Mouse (Mus musculus): ENCODE results near the gene Gm773.

DNA sequence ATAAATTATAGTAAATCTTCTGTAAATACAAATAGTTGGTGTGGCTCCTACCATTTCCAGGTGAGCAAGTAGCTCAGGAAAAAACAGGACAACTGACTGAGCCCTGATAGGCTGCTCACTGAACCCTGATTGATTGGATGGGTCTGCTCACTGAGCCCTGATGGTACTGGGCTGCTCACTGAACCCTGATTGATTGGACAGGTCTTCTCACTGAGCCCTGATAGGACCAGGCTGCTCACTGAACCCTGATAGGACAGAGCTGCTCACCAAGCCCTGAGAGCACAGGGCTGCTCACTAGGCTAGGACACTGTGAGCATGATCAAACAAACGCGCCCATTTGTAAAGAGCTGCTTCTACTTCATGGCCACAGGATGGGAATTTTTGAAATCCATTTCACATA is 61.3 kb downstream of the Gm773 start:
- TF ChIP-seq CTCF (IDR thresholded peaks at IDR 0.05; ENCODE audit: borderline replicate concordance, extremely low read depth, insufficient read depth, insufficient read length), result no peak
- TF ChIP-seq POLR2A (IDR thresholded peaks at IDR 0.05; ENCODE audit: borderline replicate concordance, extremely low read depth, insufficient read depth, insufficient read length, poor library complexity, severe bottlenecking), result no peak
